Mouse (Mus musculus) ES-E14 (cell line): ENCODE data around the gene Pdzd2.

Experiments used
- CHD2 ChIP-seq: IDR thresholded peaks from 2 replicates; pipeline ENCODE4 v1.6.1; 2014; ENCODE audit warnings: mild to moderate bottlenecking, low read depth, low read length, inconsistent platforms
- HCFC1 ChIP-seq: IDR thresholded peaks from 2 replicates; pipeline ENCODE4 v1.6.1; 2012; ENCODE audit warnings: low read length, inconsistent platforms, borderline replicate concordance; ENCODE audit not compliant: insufficient read depth
- MAFK ChIP-seq: IDR thresholded peaks from 2 replicates; pipeline ENCODE4 v1.6.1; 2014; ENCODE audit warnings: mild to moderate bottlenecking, low read depth, low read length, inconsistent platforms; ENCODE audit not compliant: insufficient read depth
- ZC3H11A ChIP-seq: IDR thresholded peaks from 2 replicates; pipeline ENCODE4 v1.6.1; 2012; ENCODE audit warnings: low read depth, mild to moderate bottlenecking, inconsistent platforms, low read length, borderline replicate concordance
- ZNF384 ChIP-seq: IDR thresholded peaks from 2 replicates; pipeline ENCODE4 v1.6.1; 2012; ENCODE audit warnings: low read depth, low read length, inconsistent platforms

GRCm38 (mm10) chr15:12675366-12675765, 64.4 kb downstream of the Pdzd2 start:
- TF ChIP-seq MAFK (no peak), ZC3H11A (no peak), ZNF384 (no peak), CHD2 (no peak), HCFC1 (no peak)
